Mouse (Mus musculus): Measurements from ENCODE around the gene Pex16. TPM values are rescaled to one million over a fixed set of nuclear protein-coding genes. Genes with fewer than 3 reads are reported as not detected.
A peak's percentile ranks its signal among the peaks of the same experiment; 100 is the strongest.

The Pex16 gene
- total and polyA plus RNA-seq, 2 experiments from 2014 or later, result 31.8 to 43.4 TPM

DNA sequence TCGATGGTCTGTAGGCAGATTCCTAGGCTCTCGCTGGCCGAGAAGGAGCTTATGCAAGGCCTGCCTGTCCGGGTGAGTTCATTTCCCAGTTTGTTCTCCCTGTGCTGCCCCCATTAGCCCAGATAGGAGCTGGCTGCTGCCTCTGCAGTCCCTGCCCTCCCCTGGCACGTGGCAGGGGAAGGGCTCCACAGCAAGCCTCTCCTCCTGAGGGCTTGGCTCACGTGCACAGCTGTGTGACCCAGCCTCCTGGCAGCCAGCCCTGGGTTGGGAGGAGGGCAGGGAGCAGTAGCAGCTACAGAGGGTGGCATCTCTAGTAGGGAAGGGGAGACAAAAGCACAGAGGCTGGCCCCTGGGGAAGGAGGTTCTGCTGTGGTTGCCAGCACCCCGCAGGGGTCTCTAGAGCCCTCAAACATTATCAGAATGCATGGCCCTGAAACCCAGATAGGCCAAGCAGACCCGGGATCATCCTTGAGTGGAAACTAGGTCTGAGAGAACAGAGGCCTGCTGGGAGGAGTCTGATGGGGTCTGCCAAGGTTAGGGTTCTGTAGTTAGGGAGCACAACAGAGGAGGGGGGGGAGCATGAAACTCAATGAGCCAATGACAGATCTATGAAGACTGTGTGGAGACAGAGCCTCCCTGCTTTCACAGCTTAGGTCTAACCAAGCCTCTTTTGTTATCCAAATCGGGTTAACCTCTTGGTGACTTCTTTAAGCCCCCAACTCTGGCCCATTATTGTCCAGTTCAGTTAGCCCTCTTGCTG is 49.4 kb downstream of the Pex16 start:
- DNase-seq (ENCODE audit: low spot score) (peak; percentile 75), ATAC-seq (ENCODE audit: low FRiP score) (peak; percentile 48)
- Histone ChIP-seq H3K27ac (ENCODE audit: low read depth, low read length) (peak overlapping the region; percentile 71), H3K4me3 (ENCODE audit: low read depth, low read length) (no peak overlapping the region), H3K36me3 (ENCODE audit: insufficient read depth, low read length) (peaks cover 55% of the 10 kb centered on the region), H3K27me3 (ENCODE audit: insufficient read depth, low read length) (no peaks in the 10 kb centered on the region), H3K4me1 (ENCODE audit: insufficient read depth, low read length) (0 out of 2 replicates have a peak, but pooled peaks cover 6% of the 10 kb centered on the region), H3K4me2 (ENCODE audit: low read depth, low read length, poor library complexity, severe bottlenecking) (no peak overlapping the region), H3K9me3 (ENCODE audit: low read length) (no peaks in the 10 kb centered on the region), H3K9ac (replicated peaks; ENCODE audit: low read length, poor library complexity, severe bottlenecking) (no peak overlapping the region; the same call in 1 of the 2 replicates)
- 53% methylated on average over 9 of the region's 9 CpGs for WGBS
- no peak for TF ChIP-seq CTCF (IDR thresholded peaks at IDR 0.05)

DNA sequence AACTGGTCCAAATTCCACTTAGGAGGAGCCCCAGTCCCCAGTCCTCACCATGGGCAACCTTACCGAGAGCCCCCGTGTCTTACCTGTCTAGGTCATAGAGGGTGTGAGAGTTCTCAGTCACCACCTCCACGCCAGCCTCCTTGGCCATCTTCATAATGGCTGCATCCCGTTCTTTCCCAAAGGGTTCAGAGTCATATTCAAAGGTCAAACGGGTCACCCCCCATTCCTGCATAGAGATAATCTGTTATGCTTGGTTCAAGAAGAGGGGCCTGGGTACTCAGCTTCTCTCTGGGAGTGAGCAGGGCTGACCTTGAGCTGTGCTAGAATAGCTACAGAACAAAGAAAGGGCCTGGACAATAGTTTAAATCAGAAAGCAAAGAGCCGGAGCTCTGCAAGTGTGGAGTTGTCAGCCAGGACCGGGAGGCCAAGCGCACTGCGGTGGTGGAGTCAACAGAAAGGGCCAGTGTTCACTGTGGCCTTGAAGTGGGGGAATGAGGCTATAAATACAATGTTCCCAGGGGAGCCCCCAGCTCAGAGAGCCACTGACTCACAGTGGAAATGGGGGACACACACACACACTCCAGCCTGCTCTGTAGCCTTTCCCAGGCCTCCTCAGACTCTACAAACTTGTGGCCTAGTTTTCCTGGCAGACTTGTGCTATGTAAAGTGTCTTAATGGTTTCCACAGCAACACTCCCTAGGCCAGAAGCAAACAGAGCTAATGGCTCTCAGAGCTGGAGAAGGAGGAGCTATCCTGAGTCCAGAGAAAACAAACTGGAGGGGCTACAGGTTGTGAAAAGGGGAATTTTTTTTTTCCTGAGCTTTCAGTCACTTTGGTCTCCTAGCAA is 50.2 kb downstream of the Pex16 start:
- Histone ChIP-seq H3K4me3 (ENCODE audit: low read depth, low read length) (no peak overlapping the region), H3K27me3 (ENCODE audit: insufficient read depth, low read length) (no peaks in the 10 kb centered on the region), H3K4me1 (ENCODE audit: insufficient read depth, low read length) (0 out of 2 replicates have a peak, but pooled peaks cover 6% of the 10 kb centered on the region), H3K27ac (ENCODE audit: low read depth, low read length) (peak overlapping the region; percentile 71), H3K9ac (replicated peaks; ENCODE audit: low read length, poor library complexity, severe bottlenecking) (no peak overlapping the region), H3K4me2 (ENCODE audit: low read depth, low read length, poor library complexity, severe bottlenecking) (no peak overlapping the region), H3K36me3 (ENCODE audit: insufficient read depth, low read length) (peaks cover 47% of the 10 kb centered on the region), H3K9me3 (ENCODE audit: low read length) (no peaks in the 10 kb centered on the region)
- DNase-seq (ENCODE audit: low spot score) (peak; percentile 89), ATAC-seq (ENCODE audit: low FRiP score) (peak; percentile 35)
- WGBS, result 33% methylated on average over 9 of the region's 9 CpGs
- TF ChIP-seq CTCF (IDR thresholded peaks at IDR 0.05), result no peak

DNA sequence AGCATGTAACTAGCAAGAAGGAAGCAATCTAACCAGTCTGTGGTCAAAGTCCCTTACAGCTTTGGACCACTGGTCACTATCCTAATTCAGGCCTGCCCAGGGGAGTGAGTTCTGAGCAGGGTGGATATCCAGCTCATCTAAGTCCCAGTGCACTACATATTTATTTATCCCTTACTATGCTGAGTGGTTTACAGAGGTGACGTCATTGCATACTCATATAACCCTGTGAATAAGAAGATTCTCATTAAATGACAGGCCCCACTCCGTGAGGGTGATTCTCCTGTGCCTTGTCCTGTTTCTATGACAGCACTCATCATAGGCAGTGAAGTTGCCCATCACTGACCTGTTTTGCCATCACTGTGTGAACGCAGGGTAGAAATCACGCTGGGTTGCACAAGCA is 50.9 kb downstream of the Pex16 start:
- no peak overlapping the region for H3K4me3 ChIP-seq (ENCODE audit: low read depth, low read length)
- no peak for DNase-seq (ENCODE audit: low spot score)
- TF ChIP-seq CTCF (IDR thresholded peaks at IDR 0.05), result no peak
- H3K27me3 ChIP-seq (ENCODE audit: insufficient read depth, low read length), result no peaks in the 10 kb centered on the region
- no peak overlapping the region; the same call in 1 of the 2 replicates for H3K9ac ChIP-seq (replicated peaks; ENCODE audit: low read length, poor library complexity, severe bottlenecking)
- peak overlapping the region; percentile 71 for H3K27ac ChIP-seq (ENCODE audit: low read depth, low read length)
- no peak overlapping the region for H3K4me2 ChIP-seq (ENCODE audit: low read depth, low read length, poor library complexity, severe bottlenecking)
- WGBS, result 49% methylated on average over 4 of the region's 4 CpGs
- H3K36me3 ChIP-seq (ENCODE audit: insufficient read depth, low read length), result peaks cover 40% of the 10 kb centered on the region
- no peak for ATAC-seq (ENCODE audit: low FRiP score)
- no peaks in the 10 kb centered on the region for H3K9me3 ChIP-seq (ENCODE audit: low read length)
- 0 out of 2 replicates have a peak, but pooled peaks cover 6% of the 10 kb centered on the region for H3K4me1 ChIP-seq (ENCODE audit: insufficient read depth, low read length)

DNA sequence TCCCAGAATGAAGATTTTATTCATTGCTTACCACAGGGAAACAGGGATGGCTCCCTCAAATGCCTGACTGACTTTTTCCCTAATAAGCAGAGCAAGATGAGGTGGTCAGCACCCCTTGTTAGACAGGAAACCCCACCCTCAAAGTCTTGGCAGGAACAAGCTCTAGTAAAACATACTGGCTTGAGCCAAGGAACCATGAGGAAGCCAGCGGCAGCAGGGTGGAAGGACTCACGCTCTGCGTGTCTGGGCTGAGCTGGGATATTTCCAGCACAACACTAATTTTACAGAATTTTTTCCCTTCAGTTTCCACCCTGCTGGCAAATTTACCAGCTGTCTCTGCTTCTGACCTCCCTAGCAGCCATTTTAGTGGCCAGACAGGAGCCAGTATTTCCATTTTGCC is 52.0 kb downstream of the Pex16 start:
- Histone ChIP-seq H3K36me3 (ENCODE audit: insufficient read depth, low read length) (peaks cover 29% of the 10 kb centered on the region), H3K9ac (replicated peaks; ENCODE audit: low read length, poor library complexity, severe bottlenecking) (no peak overlapping the region), H3K4me1 (ENCODE audit: insufficient read depth, low read length) (0 out of 2 replicates have a peak, but pooled peaks cover 7% of the 10 kb centered on the region), H3K4me3 (ENCODE audit: low read depth, low read length) (no peak overlapping the region), H3K9me3 (ENCODE audit: low read length) (no peaks in the 10 kb centered on the region), H3K27ac (ENCODE audit: low read depth, low read length) (peak overlapping the region; percentile 48), H3K4me2 (ENCODE audit: low read depth, low read length, poor library complexity, severe bottlenecking) (no peak overlapping the region), H3K27me3 (ENCODE audit: insufficient read depth, low read length) (no peaks in the 10 kb centered on the region)
- 83% methylated on average over 3 of the region's 3 CpGs for WGBS
- TF ChIP-seq CTCF (IDR thresholded peaks at IDR 0.05), result no peak
- DNase-seq (ENCODE audit: low spot score), result peak; percentile 47
- no peak for ATAC-seq (ENCODE audit: low FRiP score)

DNA sequence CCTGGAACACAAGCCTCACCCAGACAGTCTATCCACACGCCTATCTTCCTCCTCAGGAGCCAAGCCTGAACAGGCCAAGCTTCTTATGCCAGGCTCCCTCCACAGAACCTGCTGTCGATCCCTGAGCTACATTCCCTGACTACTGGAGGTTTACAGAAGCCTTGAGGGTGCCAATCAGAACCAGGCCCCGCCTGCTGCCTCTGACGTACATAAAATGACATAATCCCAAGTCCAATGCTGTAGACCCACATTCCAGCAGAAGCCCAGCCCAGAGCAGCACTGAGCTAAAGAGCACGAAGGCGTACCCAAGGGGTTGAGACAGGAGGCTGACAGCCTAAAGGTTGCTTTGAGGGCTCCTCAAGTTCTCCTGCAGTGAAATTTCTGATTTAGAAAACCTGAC is 53.4 kb downstream of the Pex16 start:
- Histone ChIP-seq H3K9ac (replicated peaks; ENCODE audit: low read length, poor library complexity, severe bottlenecking) (no peak overlapping the region; the same call in 1 of the 2 replicates), H3K4me3 (ENCODE audit: low read depth, low read length) (no peak overlapping the region), H3K9me3 (ENCODE audit: low read length) (no peaks in the 10 kb centered on the region), H3K27ac (ENCODE audit: low read depth, low read length) (no peak overlapping the region), H3K36me3 (ENCODE audit: insufficient read depth, low read length) (peaks cover 16% of the 10 kb centered on the region), H3K27me3 (ENCODE audit: insufficient read depth, low read length) (no peaks in the 10 kb centered on the region), H3K4me1 (ENCODE audit: insufficient read depth, low read length) (0 out of 2 replicates have a peak, but pooled peaks cover 11% of the 10 kb centered on the region), H3K4me2 (ENCODE audit: low read depth, low read length, poor library complexity, severe bottlenecking) (no peak overlapping the region)
- ATAC-seq (ENCODE audit: low FRiP score) (no peak), DNase-seq (ENCODE audit: low spot score) (peak; percentile 80)
- WGBS, result 39% methylated on average over 6 of the region's 6 CpGs
- TF ChIP-seq CTCF (IDR thresholded peaks at IDR 0.05), result peak; percentile 17; the same call in 1 of the 2 replicates

Data from midbrain, postnatal 0 days (tissue).